21 mouse cellular contexts compared by ENCODE assay signal in the genomic region with DNA sequence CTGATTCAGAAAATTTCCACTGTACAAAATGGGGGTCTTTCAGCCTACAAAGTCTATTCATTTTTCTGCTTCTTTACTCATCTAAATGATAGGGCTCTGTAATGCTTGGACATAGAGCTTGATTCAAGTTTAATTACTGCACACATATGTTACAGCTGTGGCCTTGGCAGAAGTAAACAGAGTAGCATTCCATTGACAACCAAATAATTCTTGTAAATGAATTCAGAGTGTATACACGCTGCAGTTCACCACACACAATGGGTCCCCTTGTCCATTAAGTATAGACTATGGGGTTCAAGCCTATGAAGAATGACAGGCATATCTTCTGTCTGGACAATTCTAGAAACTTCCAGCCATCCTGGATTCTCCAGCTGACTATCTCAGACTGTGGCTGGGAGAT.
DNase-seq lines count a peak whose midpoint lies in the region; ATAC-seq and TF ChIP-seq lines count a peak whose summit lies in the region.
"Had no signal": no experiment of that assay in that cellular context is flagged by ENCODE, and none has a peak within 500 bp of the region (broad histone marks: within the 10 kb centered on the region; RNA-seq: fewer than 3 reads in every experiment).

No protein-coding gene starts in this region.

- no peak overlapping the region for H3K27ac ChIP-seq in midbrain, embryonic 11.5 days (ENCODE audit: low read depth, low read length)
- H3K27ac ChIP-seq in midbrain, embryonic 10.5 days (replicated peaks), result no peak overlapping the region
- H3K27ac ChIP-seq in forebrain, embryonic 16.5 days (ENCODE audit: low read length), result no peak overlapping the region
- H3K27ac ChIP-seq in hindbrain, postnatal 0 days, result no peak overlapping the region
- H3K27ac ChIP-seq in midbrain, postnatal 0 days (ENCODE audit: low read depth, low read length), result no peak overlapping the region
- H3K27ac ChIP-seq in limb, embryonic 10.5 days, result no peak overlapping the region
- H3K27ac ChIP-seq: stomach, embryonic 15.5 days had no signal

- ATAC-seq in midbrain, embryonic 11.5 days (ENCODE audit: low FRiP score), result peak; percentile 68
- ATAC-seq in forebrain, embryonic 16.5 days, result peak; percentile 93
- ATAC-seq in hindbrain, postnatal 0 days, result peak; percentile 55; the same call in 1 of the 2 replicates
- ATAC-seq in midbrain, postnatal 0 days (ENCODE audit: low FRiP score), result no peak
- ATAC-seq: activated CD4-positive, CD25-positive, alpha-beta regulatory T cell, adult 4 months; liver, postnatal 0 days; Patski had no signal

- no peaks in the 10 kb centered on the region for H3K36me3 ChIP-seq in midbrain, embryonic 11.5 days (ENCODE audit: control insufficient read depth, insufficient read depth, low read length)
- H3K36me3 ChIP-seq in midbrain, embryonic 10.5 days, result no peaks in the 10 kb centered on the region
- no peaks in the 10 kb centered on the region for H3K36me3 ChIP-seq in forebrain, embryonic 16.5 days (ENCODE audit: control insufficient read depth, insufficient read depth)
- no peaks in the 10 kb centered on the region for H3K36me3 ChIP-seq in hindbrain, postnatal 0 days (ENCODE audit: insufficient read depth, low read length)
- H3K36me3 ChIP-seq in midbrain, postnatal 0 days (ENCODE audit: insufficient read depth, low read length), result no peaks in the 10 kb centered on the region
- no peaks in the 10 kb centered on the region for H3K36me3 ChIP-seq in limb, embryonic 10.5 days
- H3K36me3 ChIP-seq: stomach, embryonic 15.5 days had no signal

- no peak for DNase-seq in midbrain, embryonic 11.5 days (ENCODE audit: low spot score, missing footprints)
- no peak for DNase-seq in midbrain, embryonic 10.5 days (ENCODE audit: low spot score)
- DNase-seq in hindbrain, postnatal 0 days (ENCODE audit: low spot score), result no peak
- DNase-seq in midbrain, postnatal 0 days (ENCODE audit: low spot score), result peak; percentile 16
- DNase-seq in limb, embryonic 10.5 days (ENCODE audit: low spot score), result no peak
- DNase-seq in cerebellum, postnatal 10 days, result no peak
- DNase-seq: adrenal gland, postnatal 36 days; cerebellum, adult 9-10 months; embryo, embryonic 11 days; gastrocnemius, postnatal 25 days; heart, postnatal 4 days; kidney, adult 8-10 months; kidney, postnatal 4 days; liver; liver, postnatal 0 days; lung, postnatal 4 days; spleen, adult 18-20 months had no signal

- H3K4me3 ChIP-seq in midbrain, embryonic 11.5 days (ENCODE audit: low read depth, low read length), result no peak overlapping the region
- H3K4me3 ChIP-seq in midbrain, embryonic 10.5 days, result no peak overlapping the region
- H3K4me3 ChIP-seq in forebrain, embryonic 16.5 days (replicated peaks; ENCODE audit: low read length), result no peak overlapping the region
- no peak overlapping the region for H3K4me3 ChIP-seq in hindbrain, postnatal 0 days (ENCODE audit: low read length)
- H3K4me3 ChIP-seq in midbrain, postnatal 0 days (ENCODE audit: low read depth, low read length), result no peak overlapping the region
- no peak overlapping the region for H3K4me3 ChIP-seq in limb, embryonic 10.5 days
- H3K4me3 ChIP-seq: stomach, embryonic 15.5 days had no signal

- no peaks in the 10 kb centered on the region for H3K27me3 ChIP-seq in midbrain, embryonic 11.5 days (ENCODE audit: control insufficient read depth, insufficient read depth, low read length)
- H3K27me3 ChIP-seq in midbrain, embryonic 10.5 days (ENCODE audit: low read depth, poor library complexity, severe bottlenecking), result no peaks in the 10 kb centered on the region
- no peaks in the 10 kb centered on the region for H3K27me3 ChIP-seq in forebrain, embryonic 16.5 days (replicated peaks; ENCODE audit: control insufficient read depth, insufficient read depth, low read length)
- H3K27me3 ChIP-seq in hindbrain, postnatal 0 days (ENCODE audit: insufficient read depth, low read length), result no peaks in the 10 kb centered on the region
- no peaks in the 10 kb centered on the region for H3K27me3 ChIP-seq in midbrain, postnatal 0 days (ENCODE audit: insufficient read depth, low read length)
- no peaks in the 10 kb centered on the region for H3K27me3 ChIP-seq in limb, embryonic 10.5 days (ENCODE audit: low read depth, poor library complexity, severe bottlenecking)
- H3K27me3 ChIP-seq: Patski; stomach, embryonic 15.5 days had no signal

- 31% methylated on average over 1 of the region's 1 CpGs for WGBS in midbrain, embryonic 11.5 days
- WGBS in midbrain, embryonic 10.5 days, result 71% methylated on average over 1 of the region's 1 CpGs
- WGBS in forebrain, embryonic 16.5 days, result 7% methylated on average over 1 of the region's 1 CpGs
- 12% methylated on average over 1 of the region's 1 CpGs for WGBS in hindbrain, postnatal 0 days
- 17% methylated on average over 1 of the region's 1 CpGs for WGBS in midbrain, postnatal 0 days
- WGBS in limb, embryonic 10.5 days, result 72% methylated on average over 1 of the region's 1 CpGs

- no peaks in the 10 kb centered on the region for H3K9me3 ChIP-seq in midbrain, embryonic 11.5 days (ENCODE audit: control insufficient read depth, low read length)
- H3K9me3 ChIP-seq in midbrain, embryonic 10.5 days (replicated peaks), result no peaks in the 10 kb centered on the region
- H3K9me3 ChIP-seq in forebrain, embryonic 16.5 days (ENCODE audit: control insufficient read depth, low read length), result no peaks in the 10 kb centered on the region
- no peaks in the 10 kb centered on the region for H3K9me3 ChIP-seq in hindbrain, postnatal 0 days (ENCODE audit: low read length)
- H3K9me3 ChIP-seq in midbrain, postnatal 0 days (ENCODE audit: low read length), result no peaks in the 10 kb centered on the region
- H3K9me3 ChIP-seq in limb, embryonic 10.5 days (replicated peaks), result no peaks in the 10 kb centered on the region
- H3K9me3 ChIP-seq: stomach, embryonic 15.5 days had no signal

- no peak for TF ChIP-seq CTCF in hindbrain, postnatal 0 days (IDR thresholded peaks at IDR 0.05; ENCODE audit: low read depth)
- TF ChIP-seq CTCF in midbrain, postnatal 0 days (IDR thresholded peaks at IDR 0.05), result no peak

- no peak overlapping the region for H3K9ac ChIP-seq in midbrain, embryonic 11.5 days (ENCODE audit: low read length)
- H3K9ac ChIP-seq in forebrain, embryonic 16.5 days (replicated peaks; ENCODE audit: low read depth, low read length), result no peak overlapping the region
- no peak overlapping the region for H3K9ac ChIP-seq in hindbrain, postnatal 0 days (replicated peaks; ENCODE audit: low read length)
- no peak overlapping the region for H3K9ac ChIP-seq in midbrain, postnatal 0 days (replicated peaks; ENCODE audit: low read length, poor library complexity, severe bottlenecking)
- H3K9ac ChIP-seq: liver, postnatal 0 days; stomach, embryonic 15.5 days had no signal

- no peak overlapping the region for H3K4me2 ChIP-seq in midbrain, embryonic 11.5 days
- H3K4me2 ChIP-seq in forebrain, embryonic 16.5 days (ENCODE audit: low read length), result no peak overlapping the region
- no peak overlapping the region for H3K4me2 ChIP-seq in hindbrain, postnatal 0 days (ENCODE audit: low read depth, low read length)
- no peak overlapping the region for H3K4me2 ChIP-seq in midbrain, postnatal 0 days (ENCODE audit: low read depth, low read length, poor library complexity, severe bottlenecking)
- H3K4me2 ChIP-seq: stomach, embryonic 15.5 days had no signal

- no peaks in the 10 kb centered on the region for H3K4me1 ChIP-seq in midbrain, embryonic 11.5 days (ENCODE audit: control insufficient read depth, insufficient read depth, low read length)
- H3K4me1 ChIP-seq in midbrain, embryonic 10.5 days, result peaks cover 5% of the 10 kb centered on the region; the same call in 1 of the 2 replicates
- H3K4me1 ChIP-seq in forebrain, embryonic 16.5 days (replicated peaks; ENCODE audit: control insufficient read depth, insufficient read depth, low read length), result peaks cover 4% of the 10 kb centered on the region; the same call in 1 of the 2 replicates
- H3K4me1 ChIP-seq in hindbrain, postnatal 0 days (ENCODE audit: insufficient read depth, low read length), result no peaks in the 10 kb centered on the region
- no peaks in the 10 kb centered on the region for H3K4me1 ChIP-seq in midbrain, postnatal 0 days (ENCODE audit: insufficient read depth, low read length)
- no peaks in the 10 kb centered on the region for H3K4me1 ChIP-seq in limb, embryonic 10.5 days
- H3K4me1 ChIP-seq: stomach, embryonic 15.5 days had no signal
